Mouse (Mus musculus) frontal cortex, adult 2 months (tissue): ENCODE measurements around the gene Cacng7. TPM values are rescaled to one million over a fixed set of nuclear protein-coding genes. Genes with fewer than 3 reads are reported as not detected.

Source experiments
- polyA plus RNA-seq: library from polyadenylated mRNA; depleted of rRNA; stranded (reverse); fragments of >200 nt; gene quantifications from 2 replicates; pipeline ENCODE4 v1.2.3, GENCODE M21; 2012; rRNA removed

Cacng7 gene
- polyA plus RNA-seq, 1 experiment, result 253 TPM

Other genes with a start within 250 kb of the Cacng7 start
- gene AU018091, start 163.8 kb upstream of the Cacng7 start, polyA plus RNA-seq, result 0.06 TPM in 1 of 2 replicates, not detected in the other
- gene Nlrp12, start 83.2 kb upstream of the Cacng7 start, polyA plus RNA-seq, result 0.02 and 0.06 TPM in 2 replicates
- 52.0 and 53.3 TPM in 2 replicates for gene Myadm, start 43.9 kb upstream of the Cacng7 start, polyA plus RNA-seq
- 152 and 157 TPM in 2 replicates for gene Prkcg, start 43.8 kb upstream of the Cacng7 start, polyA plus RNA-seq
- 56.2 and 71.7 TPM in 2 replicates for gene Cacng8, start 57.7 kb downstream of the Cacng7 start, polyA plus RNA-seq
- gene Cacng6, start 91.2 kb downstream of the Cacng7 start, polyA plus RNA-seq, result 3.9 and 4.3 TPM in 2 replicates
- gene Tarm1, start 169.7 kb downstream of the Cacng7 start, polyA plus RNA-seq, result 0.10 TPM in 1 of 2 replicates, not detected in the other